Mouse (Mus musculus): ENCODE measurements around the gene Cdrt4. TPM values are rescaled to one million over a fixed set of nuclear protein-coding genes. Genes with fewer than 3 reads are reported as not detected.

Gene Cdrt4
- total and polyA plus RNA-seq, 3 experiments: not detected

DNA sequence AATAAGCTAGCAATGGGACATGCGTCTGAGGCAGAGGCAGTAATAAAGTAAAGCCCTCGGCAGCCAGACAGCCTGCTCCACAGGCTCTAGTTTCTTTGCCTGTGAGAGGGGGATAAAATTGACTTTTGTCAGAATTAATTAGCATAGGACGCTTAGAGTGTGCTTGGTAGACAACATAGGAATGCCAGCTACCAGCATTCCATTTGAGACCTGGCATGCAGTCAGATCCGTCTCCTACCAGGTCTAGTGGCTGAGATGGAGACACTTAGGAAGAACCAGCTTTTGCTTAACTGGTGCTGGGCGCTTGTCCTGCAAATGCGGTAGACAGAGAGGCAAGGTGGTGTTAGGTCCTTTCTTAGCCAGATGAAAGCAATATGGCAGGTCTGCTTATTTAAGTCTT, 27.9 kb downstream of the Cdrt4 start:
- no peaks in the 10 kb centered on the region; a peak in 1 of 4 replicates for H3K27me3 ChIP-seq (ENCODE audit: control insufficient read depth in 1 of 2, insufficient read depth in 2 of 2, low read length in 2 of 2)
- DNase-seq (ENCODE audit: low read depth, low spot score): no peak
- no peak for TF ChIP-seq CHD2 (IDR thresholded peaks at IDR 0.05; ENCODE audit: low read length)
- TF ChIP-seq SMC3 (IDR thresholded peaks at IDR 0.05; ENCODE audit: low read depth, low read length): no peak
- TF ChIP-seq RAD21 (IDR thresholded peaks at IDR 0.05; ENCODE audit: low read depth, low read length): no peak
- TF ChIP-seq GATA1 (IDR thresholded peaks at IDR 0.05; ENCODE audit: low read depth, low read length): no peak
- TF ChIP-seq ELF1 (IDR thresholded peaks at IDR 0.05; ENCODE audit: low read depth, low read length): no peak
- no peak for TF ChIP-seq UBTF (IDR thresholded peaks at IDR 0.05; ENCODE audit: borderline replicate concordance, insufficient read depth, low read depth, low read length)
- no peak for TF ChIP-seq KAT2A (conservative IDR thresholded peaks at IDR 0.05; ENCODE audit: low read depth, low read length)
- TF ChIP-seq NRF1 (IDR thresholded peaks at IDR 0.05; ENCODE audit: insufficient read depth, low read depth, low read length, poor library complexity, severe bottlenecking): no peak
- TF ChIP-seq BHLHE40 (IDR thresholded peaks at IDR 0.05; ENCODE audit: borderline replicate concordance, low read depth, low read length): no peak
- TF ChIP-seq NELFE (IDR thresholded peaks at IDR 0.05; ENCODE audit: low read depth, low read length): no peak
- no peak for TF ChIP-seq E2F4 (IDR thresholded peaks at IDR 0.05; ENCODE audit: borderline replicate concordance, low read depth, low read length)
- no peak for TF ChIP-seq ZC3H11A (IDR thresholded peaks at IDR 0.05; ENCODE audit: low read depth, low read length)
- H3K4me1 ChIP-seq (ENCODE audit: control insufficient read depth in 1 of 2, insufficient read depth in 2 of 2, low read length in 2 of 2): no peaks in the 10 kb centered on the region
- no peaks in the 10 kb centered on the region for H3K79me2 ChIP-seq (ENCODE audit: control insufficient read depth, insufficient read depth, low read length, poor library complexity)
- no peaks in the 10 kb centered on the region for H3K9me3 ChIP-seq (replicated peaks; ENCODE audit: insufficient read depth, low read length)
- H3K9ac ChIP-seq (ENCODE audit: control insufficient read depth, low read depth, low read length, poor library complexity, severe bottlenecking): no peak overlapping the region
- H3K36me3 ChIP-seq (ENCODE audit: control insufficient read depth in 1 of 2, insufficient read depth in 2 of 2, low read length in 2 of 2): no peaks in the 10 kb centered on the region
- no peak overlapping the region for H3K27ac ChIP-seq (ENCODE audit: control insufficient read depth, low read depth, low read length)
- no peak overlapping the region for H3K4me3 ChIP-seq (ENCODE audit: control insufficient read depth in 1 of 2, insufficient read depth in 1 of 2, low read depth in 2 of 2, low read length in 2 of 2)

DNA sequence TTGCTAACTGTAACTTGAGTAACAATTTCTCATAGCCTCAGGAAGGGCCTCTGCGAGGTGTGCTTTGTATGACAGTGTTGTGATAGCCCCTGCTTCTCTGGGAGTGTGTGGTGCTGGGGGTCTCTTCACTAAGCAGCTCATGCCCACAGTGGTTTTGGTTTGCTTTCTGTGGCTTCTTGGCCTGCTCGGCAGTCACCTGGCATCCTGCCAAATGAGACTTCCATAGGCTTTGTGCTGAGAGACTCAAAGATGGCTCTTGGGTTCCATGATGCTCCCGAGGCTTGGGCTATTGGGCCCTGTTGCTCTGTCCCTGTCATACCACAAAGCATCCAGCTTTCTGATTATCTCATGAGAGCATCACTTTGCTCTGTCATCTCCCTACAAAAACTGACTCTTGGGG, 30.7 kb downstream of the Cdrt4 start:
- Histone ChIP-seq H3K27me3 (ENCODE audit: control insufficient read depth in 1 of 2, insufficient read depth in 2 of 2, low read length in 2 of 2) (no peaks in the 10 kb centered on the region; a peak in 1 of 4 replicates), H3K36me3 (ENCODE audit: control insufficient read depth in 1 of 2, insufficient read depth in 2 of 2, low read length in 2 of 2) (no peaks in the 10 kb centered on the region), H3K79me2 (ENCODE audit: control insufficient read depth, insufficient read depth, low read length, poor library complexity) (no peaks in the 10 kb centered on the region), H3K4me1 (ENCODE audit: control insufficient read depth in 1 of 2, insufficient read depth in 2 of 2, low read length in 2 of 2) (no peaks in the 10 kb centered on the region), H3K9ac (ENCODE audit: control insufficient read depth, low read depth, low read length, poor library complexity, severe bottlenecking) (no peak overlapping the region), H3K9me3 (replicated peaks; ENCODE audit: insufficient read depth, low read length) (no peaks in the 10 kb centered on the region), H3K27ac (ENCODE audit: control insufficient read depth, low read depth, low read length) (no peak overlapping the region), H3K4me3 (ENCODE audit: control insufficient read depth in 1 of 2, insufficient read depth in 1 of 2, low read depth in 2 of 2, low read length in 2 of 2) (no peak overlapping the region)
- TF ChIP-seq GATA1 (IDR thresholded peaks at IDR 0.05; ENCODE audit: low read depth, low read length): no peak
- TF ChIP-seq USF2 (IDR thresholded peaks at IDR 0.05; ENCODE audit: borderline replicate concordance in 1 of 2, insufficient read depth in 1 of 2, low read depth in 1 of 2, low read length in 2 of 2): no peak
- no peak for TF ChIP-seq USF1 (IDR thresholded peaks at IDR 0.05; ENCODE audit: low read depth, low read length)
- TF ChIP-seq HCFC1 (IDR thresholded peaks at IDR 0.05; ENCODE audit: low read depth, low read length): no peak
- DNase-seq (ENCODE audit: low read depth, low spot score): peak; percentile 4
